Mouse (Mus musculus) spleen, adult 2 months (tissue): ENCODE results near the gene Col27a1. TPM values are rescaled to one million over a fixed set of nuclear protein-coding genes. Genes with fewer than 3 reads are reported as not detected.

Experiments
- DNase-seq, 2 experiments: peaks; one replicate each; pipeline versions ENCODE4 v3.0.0 to v3.0.0-alpha.2; 2012 to 2021; ENCODE audit warnings: low spot score in 2 of 2, low read depth in 1 of 2
- H3K27ac ChIP-seq: fragments of 200-500 bp; 2 replicates; pipeline ENCODE4 v1.5.1; 2012; ENCODE audit warnings: low read length, inconsistent platforms; ENCODE audit not compliant: insufficient read depth
- H3K27me3 ChIP-seq: fragments of 200-500 bp; 2 replicates; pipeline ENCODE4 v1.6.1; 2012; ENCODE audit warnings: mild to moderate bottlenecking, moderate library complexity, low read length, inconsistent platforms; ENCODE audit not compliant: control insufficient read depth, insufficient read depth
- H3K36me3 ChIP-seq: fragments of 200-500 bp; 2 replicates; pipeline ENCODE4 v1.6.1; 2012; ENCODE audit warnings: mild to moderate bottlenecking, low read length, inconsistent platforms; ENCODE audit not compliant: control insufficient read depth, insufficient read depth
- H3K4me1 ChIP-seq: fragments of 200-500 bp; 2 replicates; pipeline ENCODE4 v1.6.1; 2011; ENCODE audit warnings: inconsistent platforms; ENCODE audit not compliant: control insufficient read depth, insufficient read depth, insufficient read length
- H3K4me3 ChIP-seq: fragments of 200-500 bp; 2 replicates; pipeline ENCODE4 v1.5.1; 2011; ENCODE audit warnings: mild to moderate bottlenecking, inconsistent platforms; ENCODE audit not compliant: insufficient read depth, insufficient read length; ENCODE audit errors: extremely low read depth
- CTCF ChIP-seq: fragments of 200-500 bp; IDR thresholded peaks from 2 replicates; pipeline ENCODE4 v1.5.1; 2011; ENCODE audit warnings: mild to moderate bottlenecking, inconsistent platforms; ENCODE audit not compliant: insufficient read depth, insufficient read length, insufficient replicate concordance; ENCODE audit errors: extremely low read depth
- POLR2A ChIP-seq: fragments of 200-500 bp; IDR thresholded peaks from 2 replicates; pipeline ENCODE4 v1.6.1; 2011; ENCODE audit warnings: low read depth, low read length, inconsistent platforms
- WGBS: fragments of 180-500 bp; shearing (Covaris S2); methylation state at CpG from one replicate; pipeline ENCODE4 v1.1.7; 2018; 5-methylcytosine and 5-hydroxymethylcytosine counted together
- polyA plus RNA-seq: library from polyadenylated mRNA; depleted of rRNA; stranded (reverse); fragments of >200 nt; gene quantifications from 2 replicates; pipeline ENCODE4 v1.2.3, GENCODE M21; 2012; rRNA removed

Gene Col27a1
- polyA plus RNA-seq, 1 experiment = 9.1 TPM

GRCm38 (mm10) chr4:63375367-63375766 is 161.6 kb downstream of the Col27a1 start:
- WGBS = 100% methylated on average over 1 of the region's 1 CpGs
- DNase-seq = no peak
- H3K4me3 ChIP-seq = no peak overlapping the region
- H3K4me1 ChIP-seq = 0 out of 2 replicates have a peak, but pooled peaks cover 2% of the 10 kb centered on the region
- H3K36me3 ChIP-seq = peaks cover 89% of the 10 kb centered on the region
- H3K27me3 ChIP-seq = no peaks in the 10 kb centered on the region
- TF ChIP-seq POLR2A (no peak), CTCF (no peak)
- peak overlapping the region; percentile 38; the same call in 1 of the 2 replicates for H3K27ac ChIP-seq

DNA sequence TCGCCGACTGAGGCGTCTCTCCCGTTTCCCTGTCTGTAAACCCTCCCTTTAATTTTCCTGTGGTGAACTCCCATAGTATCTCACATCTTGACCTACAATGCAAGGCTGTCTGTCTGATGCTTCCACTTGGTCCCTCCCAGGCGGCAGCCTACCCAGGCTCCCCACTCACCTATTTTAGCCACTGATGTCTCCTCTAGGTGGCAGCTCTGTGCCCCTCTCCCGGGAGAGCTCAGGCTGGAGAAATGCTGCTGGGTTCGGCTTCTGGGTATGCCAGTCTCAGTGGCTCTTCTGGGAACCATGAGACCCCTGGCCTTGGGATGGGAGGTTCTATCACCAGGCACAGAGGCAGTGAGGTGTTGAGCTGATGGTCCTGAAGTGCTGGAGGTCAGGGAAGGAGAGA is 163.7 kb downstream of the Col27a1 start:
- Histone ChIP-seq H3K4me3 (no peak overlapping the region), H3K27ac (no peak overlapping the region), H3K27me3 (no peaks in the 10 kb centered on the region), H3K4me1 (peaks cover under 1% of the 10 kb centered on the region; the same call in 1 of the 2 replicates), H3K36me3 (peaks cover 92% of the 10 kb centered on the region)
- peak; percentile 12; the same call in 1 of the 2 replicates for TF ChIP-seq CTCF
- no peak for TF ChIP-seq POLR2A
- 78% methylated on average over 7 of the region's 7 CpGs for WGBS
- DNase-seq = no peak

DNA sequence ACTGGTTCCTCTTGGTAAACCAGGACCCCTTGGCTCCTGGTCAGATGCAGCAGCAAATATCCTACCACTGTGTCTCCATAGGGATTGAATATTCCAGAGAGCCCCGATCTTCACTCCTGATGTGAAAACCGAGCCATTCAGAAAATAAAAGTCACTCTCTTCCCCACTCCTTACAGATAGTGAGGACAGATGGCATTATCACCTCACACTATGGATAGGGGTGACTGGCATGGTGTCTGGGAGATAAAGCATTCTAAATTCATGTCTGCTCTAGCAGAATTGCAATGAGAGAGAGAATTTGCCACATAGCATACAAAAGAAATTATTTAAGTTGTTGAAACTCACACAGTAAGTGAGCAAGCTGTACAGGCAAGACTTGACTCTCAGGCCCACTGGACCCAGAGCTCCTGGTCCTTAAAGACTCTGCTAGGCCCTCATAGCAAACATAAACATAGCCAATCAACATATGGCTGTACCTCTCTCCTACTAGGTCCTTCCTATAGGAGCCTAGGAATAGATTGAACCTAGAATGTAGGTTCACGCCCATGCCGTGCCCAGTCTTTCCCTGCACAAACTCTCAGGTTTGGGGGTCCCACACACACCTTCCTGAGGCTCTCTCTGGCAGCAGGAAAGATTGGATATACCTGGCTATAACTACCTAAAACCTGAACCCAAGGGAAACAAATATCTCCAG is 169.0 kb downstream of the Col27a1 start:
- Histone ChIP-seq H3K27me3 (no peaks in the 10 kb centered on the region), H3K36me3 (peaks cover 85% of the 10 kb centered on the region), H3K4me3 (no peak overlapping the region), H3K4me1 (peaks cover 30% of the 10 kb centered on the region; the same call in 1 of the 2 replicates), H3K27ac (peak overlapping the region; percentile 7; the same call in 1 of the 2 replicates)
- 90% methylated on average over 4 of the region's 4 CpGs for WGBS
- DNase-seq = no peak
- TF ChIP-seq POLR2A = no peak
- no peak for TF ChIP-seq CTCF

GRCm38 (mm10) chr4:63383474-63383873 is 169.7 kb downstream of the Col27a1 start:
- Histone ChIP-seq H3K27me3 (no peaks in the 10 kb centered on the region), H3K4me1 (peaks cover 37% of the 10 kb centered on the region; the same call in 1 of the 2 replicates), H3K27ac (peak overlapping the region; percentile 45; the same call in 1 of the 2 replicates), H3K36me3 (peaks cover 83% of the 10 kb centered on the region), H3K4me3 (no peak overlapping the region)
- DNase-seq = no peak
- WGBS = 73% methylated on average over 12 of the region's 12 CpGs
- TF ChIP-seq POLR2A = no peak
- TF ChIP-seq CTCF = no peak

DNA sequence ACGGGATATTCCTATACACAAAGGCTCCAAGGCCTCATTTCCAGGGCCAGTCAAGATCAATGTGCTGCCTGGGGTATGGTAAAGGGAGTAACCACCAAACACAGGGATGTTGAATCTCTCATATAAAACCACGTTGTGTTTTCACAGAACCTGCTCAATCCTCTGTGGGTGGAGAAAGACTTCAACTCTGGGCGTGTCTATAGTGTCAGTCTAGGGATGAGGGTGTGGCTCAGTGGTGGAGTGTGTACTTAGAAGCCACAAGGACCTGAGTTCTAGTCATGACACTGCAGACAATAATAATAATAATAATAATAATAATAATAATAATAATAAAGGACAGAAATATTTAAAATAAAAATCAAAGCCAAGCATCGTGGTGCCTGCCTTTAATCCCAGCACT is 170.5 kb downstream of the Col27a1 start:
- DNase-seq = no peak
- TF ChIP-seq CTCF (no peak), POLR2A (no peak)
- no peaks in the 10 kb centered on the region for H3K27me3 ChIP-seq
- H3K4me1 ChIP-seq = peaks cover 43% of the 10 kb centered on the region; the same call in 1 of the 2 replicates
- 67% methylated on average over 4 of the region's 4 CpGs for WGBS
- peaks cover 77% of the 10 kb centered on the region for H3K36me3 ChIP-seq
- peak overlapping the region; percentile 45; the same call in 1 of the 2 replicates for H3K27ac ChIP-seq
- no peak overlapping the region for H3K4me3 ChIP-seq

Other genes starting within 250 kb of the Col27a1 start
- 1.4 TPM in 2 replicates for gene Zfp618, start 248.4 kb upstream of the Col27a1 start, polyA plus RNA-seq
- gene Ambp, start 59.2 kb upstream of the Col27a1 start, polyA plus RNA-seq = 0.15 and 0.32 TPM in 2 replicates
- 0.18 and 0.19 TPM in 2 replicates for gene Kif12, start 41.9 kb upstream of the Col27a1 start, polyA plus RNA-seq
- 0.43 and 0.53 TPM in 2 replicates for gene Orm1, start 130.6 kb downstream of the Col27a1 start, polyA plus RNA-seq
- not detected in 2 replicates for gene Orm3, start 142.2 kb downstream of the Col27a1 start, polyA plus RNA-seq
- gene Orm2, start 148.4 kb downstream of the Col27a1 start, polyA plus RNA-seq = not detected in 2 replicates
- gene Akna, start 189.3 kb downstream of the Col27a1 start, polyA plus RNA-seq = 94.1 and 100 TPM in 2 replicates